Comparison of ENCODE assay signal across 10 mouse cellular contexts in the genomic region with DNA sequence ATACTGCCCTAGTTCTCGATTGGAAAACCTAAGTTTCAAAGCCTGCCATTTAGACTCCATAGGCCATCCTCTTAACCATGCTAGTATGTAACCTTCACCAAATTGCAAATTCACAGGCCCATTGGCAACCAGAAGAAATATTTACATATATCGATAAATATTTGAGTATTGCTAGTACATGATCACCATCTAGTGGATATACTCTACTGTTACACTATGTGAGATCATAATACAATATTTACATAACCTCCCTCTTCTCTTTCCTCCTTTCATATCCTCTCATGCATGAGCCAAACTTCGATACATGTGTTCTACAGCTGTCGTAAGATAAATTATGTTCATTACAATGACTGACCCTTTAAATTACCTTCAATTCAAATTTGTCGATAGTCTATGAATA. TPM values are rescaled to one million over a fixed set of nuclear protein-coding genes. Genes with fewer than 3 reads are reported as not detected.
DNase-seq lines count a peak whose midpoint lies in the region; ATAC-seq and TF ChIP-seq lines count a peak whose summit lies in the region.
"Had no signal": no experiment of that assay in that cellular context is flagged by ENCODE, and none has a peak within 500 bp of the region (broad histone marks: within the 10 kb centered on the region; RNA-seq: fewer than 3 reads in every experiment).

No protein-coding gene starts in this region.

- H3K9me3 ChIP-seq in midbrain, embryonic 11.5 days (ENCODE audit: control insufficient read depth, low read length): no peaks in the 10 kb centered on the region
- H3K9me3 ChIP-seq in midbrain, embryonic 10.5 days (replicated peaks): no peaks in the 10 kb centered on the region
- H3K9me3 ChIP-seq in liver, embryonic 14.5 days (ENCODE audit: control insufficient read depth, low read length): no peaks in the 10 kb centered on the region
- H3K9me3 ChIP-seq in stomach, embryonic 16.5 days (replicated peaks; ENCODE audit: control insufficient read depth, low read length): no peaks in the 10 kb centered on the region
- H3K9me3 ChIP-seq: lung, embryonic 15.5 days had no signal

- H3K27me3 ChIP-seq in midbrain, embryonic 11.5 days (ENCODE audit: control insufficient read depth, insufficient read depth, low read length): no peaks in the 10 kb centered on the region
- no peaks in the 10 kb centered on the region for H3K27me3 ChIP-seq in midbrain, embryonic 10.5 days (ENCODE audit: low read depth, poor library complexity, severe bottlenecking)
- no peaks in the 10 kb centered on the region for H3K27me3 ChIP-seq in liver, embryonic 14.5 days (ENCODE audit: control insufficient read depth, insufficient read depth, low read length)
- H3K27me3 ChIP-seq in stomach, embryonic 16.5 days (ENCODE audit: control insufficient read depth, insufficient read depth, low read length): no peaks in the 10 kb centered on the region
- H3K27me3 ChIP-seq: lung, embryonic 15.5 days had no signal

- H3K9ac ChIP-seq in midbrain, embryonic 11.5 days (ENCODE audit: low read length): no peak overlapping the region
- peak overlapping the region; percentile 77 for H3K9ac ChIP-seq in liver, embryonic 14.5 days (replicated peaks)
- H3K9ac ChIP-seq in stomach, embryonic 16.5 days (ENCODE audit: low read length): no peak overlapping the region
- H3K9ac ChIP-seq: lung, embryonic 15.5 days had no signal

- no peak overlapping the region for H3K27ac ChIP-seq in midbrain, embryonic 11.5 days (ENCODE audit: low read depth, low read length)
- no peak overlapping the region for H3K27ac ChIP-seq in midbrain, embryonic 10.5 days (replicated peaks)
- H3K27ac ChIP-seq in liver, embryonic 14.5 days: peak overlapping the region; percentile 98
- H3K27ac ChIP-seq in stomach, embryonic 16.5 days (ENCODE audit: low read length): no peak overlapping the region
- H3K27ac ChIP-seq: lung, embryonic 15.5 days had no signal

- WGBS in midbrain, embryonic 11.5 days: 75% methylated on average over 5 of the region's 5 CpGs
- WGBS in midbrain, embryonic 10.5 days: 85% methylated on average over 5 of the region's 5 CpGs
- 41% methylated on average over 5 of the region's 5 CpGs for WGBS in liver, embryonic 14.5 days (ENCODE audit: insufficient replicate concordance)
- WGBS in stomach, embryonic 16.5 days: 42% methylated on average over 5 of the region's 5 CpGs

- H3K4me2 ChIP-seq in midbrain, embryonic 11.5 days: no peak overlapping the region
- H3K4me2 ChIP-seq in liver, embryonic 14.5 days (ENCODE audit: low read depth): peak overlapping the region; percentile 81
- H3K4me2 ChIP-seq in stomach, embryonic 16.5 days (ENCODE audit: low read depth, low read length): no peak overlapping the region
- H3K4me2 ChIP-seq: lung, embryonic 15.5 days had no signal

- 0 out of 2 replicates have a peak, but pooled peaks have one; percentile 38 for ATAC-seq in midbrain, embryonic 11.5 days (ENCODE audit: low FRiP score)
- ATAC-seq in erythroblast, adult 5-6 weeks (replicated peaks; ENCODE audit: low FRiP score, poor library complexity, severe bottlenecking): peak; percentile 70
- ATAC-seq in liver, embryonic 14.5 days (ENCODE audit: insufficient read depth): peak; percentile 10; the same call in 1 of the 2 replicates
- ATAC-seq in stomach, embryonic 16.5 days (ENCODE audit: insufficient read depth, low FRiP score): peak; percentile 56; the same call in 1 of the 2 replicates

- peak; percentile 60; the same call in 1 of the 2 replicates for TF ChIP-seq EP300 in liver, embryonic 14.5 days (IDR thresholded peaks at IDR 0.05; ENCODE audit: low read depth)

- H3K4me1 ChIP-seq in midbrain, embryonic 11.5 days (ENCODE audit: control insufficient read depth, insufficient read depth, low read length): no peaks in the 10 kb centered on the region
- no peaks in the 10 kb centered on the region for H3K4me1 ChIP-seq in midbrain, embryonic 10.5 days
- peaks cover 84 to 86% of the 10 kb centered on the region in 2 experiments for H3K4me1 ChIP-seq in liver, embryonic 14.5 days (replicated peaks; ENCODE audit: control insufficient read depth in 2 of 2, insufficient read depth in 2 of 2, low read length in 1 of 2)
- H3K4me1 ChIP-seq in stomach, embryonic 16.5 days (ENCODE audit: control insufficient read depth, insufficient read depth, low read length): no peaks in the 10 kb centered on the region
- H3K4me1 ChIP-seq: lung, embryonic 15.5 days had no signal

- no peaks in the 10 kb centered on the region for H3K36me3 ChIP-seq in midbrain, embryonic 11.5 days (ENCODE audit: control insufficient read depth, insufficient read depth, low read length)
- H3K36me3 ChIP-seq in midbrain, embryonic 10.5 days: no peaks in the 10 kb centered on the region
- H3K36me3 ChIP-seq in liver, embryonic 14.5 days (replicated peaks; ENCODE audit: control insufficient read depth, insufficient read depth, low read depth): no peaks in the 10 kb centered on the region
- no peaks in the 10 kb centered on the region for H3K36me3 ChIP-seq in stomach, embryonic 16.5 days (ENCODE audit: control insufficient read depth, insufficient read depth, low read length)
- H3K36me3 ChIP-seq: lung, embryonic 15.5 days had no signal

- DNase-seq in midbrain, embryonic 11.5 days (ENCODE audit: low spot score, missing footprints): no peak
- DNase-seq in midbrain, embryonic 10.5 days (ENCODE audit: low spot score): no peak
- peak in 2 of 3 experiments; percentile 56 to 77 for DNase-seq in liver, embryonic 14.5 days (ENCODE audit: low read depth in 3 of 3, low spot score in 3 of 3)
- no peak for DNase-seq in testis, postnatal 10 days (ENCODE audit: low spot score)
- DNase-seq in gastrocnemius, adult 18-20 months (ENCODE audit: low spot score): no peak
- DNase-seq in layer of hippocampus, adult 9-11 months: no peak
- DNase-seq: gastrocnemius, postnatal 25 days had no signal

- H3K4me3 ChIP-seq in midbrain, embryonic 11.5 days (ENCODE audit: low read depth, low read length): no peak overlapping the region
- H3K4me3 ChIP-seq in midbrain, embryonic 10.5 days: no peak overlapping the region
- no peak overlapping the region for H3K4me3 ChIP-seq in liver, embryonic 14.5 days (ENCODE audit: insufficient read depth in 1 of 2, low read depth in 2 of 2, low read length in 2 of 2)
- H3K4me3 ChIP-seq in stomach, embryonic 16.5 days (replicated peaks; ENCODE audit: low read length): no peak overlapping the region
- H3K4me3 ChIP-seq: lung, embryonic 15.5 days had no signal

- TF ChIP-seq CTCF in liver, embryonic 14.5 days (IDR thresholded peaks at IDR 0.05; ENCODE audit: low read depth): peak; percentile 66

RNA-seq across cellular contexts. Expression of gene Cpox, which starts 7.1 kb away (rescaled TPM):
- polyA plus RNA-seq in midbrain, embryonic 11.5 days (2014; fragmentation: Nextera tagmentation; extraction: Ambion mirVana): 16.7 and 17.6 TPM in 2 replicates
- polyA plus RNA-seq in midbrain, embryonic 10.5 days (2016; fragmentation: Nextera tagmentation; extraction: Ambion mirVana): 20.6 and 24.1 TPM in 2 replicates
- 410 and 442 TPM in 2 replicates for total RNA-seq in erythroblast, adult 5-6 weeks (2015; ENCODE audit: low replicate concordance)
- total RNA-seq in erythroblast, adult 5-6 weeks (2017; ENCODE audit: low replicate concordance): 412 and 476 TPM in 2 replicates
- 207 and 272 TPM in 2 replicates for polyA plus RNA-seq in liver, embryonic 14.5 days (2012; rRNA removed)
- 326 and 386 TPM in 2 replicates for polyA plus RNA-seq in liver, embryonic 14.5 days (2014; fragmentation: Nextera tagmentation; extraction: Ambion mirVana)
- 40.4 and 41.1 TPM in 2 replicates for polyA plus RNA-seq in stomach, embryonic 16.5 days (2015; fragmentation: Nextera tagmentation; extraction: Ambion mirVana)
- 10 to 100 TPM; 20.2 to 20.7 TPM for total RNA-seq in gastrocnemius, adult 18-20 months (2021)

RNA-seq across cellular contexts. Expression of gene E330017A01Rik, which starts 24.5 kb away (rescaled TPM):
- polyA plus RNA-seq in midbrain, embryonic 11.5 days (2014; fragmentation: Nextera tagmentation; extraction: Ambion mirVana): not detected in 2 replicates
- polyA plus RNA-seq in midbrain, embryonic 10.5 days (2016; fragmentation: Nextera tagmentation; extraction: Ambion mirVana): not detected in 2 replicates
- total RNA-seq in erythroblast, adult 5-6 weeks (2015; ENCODE audit: low replicate concordance): not detected in 2 replicates
- total RNA-seq in erythroblast, adult 5-6 weeks (2017; ENCODE audit: low replicate concordance): not detected in 2 replicates
- not detected in 2 replicates for polyA plus RNA-seq in liver, embryonic 14.5 days (2012; rRNA removed)
- not detected in 2 replicates for polyA plus RNA-seq in liver, embryonic 14.5 days (2014; fragmentation: Nextera tagmentation; extraction: Ambion mirVana)
- polyA plus RNA-seq in stomach, embryonic 16.5 days (2015; fragmentation: Nextera tagmentation; extraction: Ambion mirVana): not detected in 2 replicates
- not detected for total RNA-seq in gastrocnemius, adult 18-20 months (2021)
- total RNA-seq: gastrocnemius, postnatal 25 days had no signal
- polyA plus RNA-seq: lung, embryonic 15.5 days had no signal

RNA-seq across cellular contexts. Expression of gene Gm813, which starts 46.2 kb away (rescaled TPM):
- polyA plus RNA-seq in midbrain, embryonic 11.5 days (2014; fragmentation: Nextera tagmentation; extraction: Ambion mirVana): not detected in 2 replicates
- not detected in 2 replicates for polyA plus RNA-seq in midbrain, embryonic 10.5 days (2016; fragmentation: Nextera tagmentation; extraction: Ambion mirVana)
- not detected in 2 replicates for total RNA-seq in erythroblast, adult 5-6 weeks (2015; ENCODE audit: low replicate concordance)
- not detected in 2 replicates for total RNA-seq in erythroblast, adult 5-6 weeks (2017; ENCODE audit: low replicate concordance)
- polyA plus RNA-seq in liver, embryonic 14.5 days (2012; rRNA removed): not detected in 2 replicates
- not detected in 2 replicates for polyA plus RNA-seq in liver, embryonic 14.5 days (2014; fragmentation: Nextera tagmentation; extraction: Ambion mirVana)
- polyA plus RNA-seq in stomach, embryonic 16.5 days (2015; fragmentation: Nextera tagmentation; extraction: Ambion mirVana): not detected in 2 replicates
- total RNA-seq in gastrocnemius, adult 18-20 months (2021): not detected
- total RNA-seq: gastrocnemius, postnatal 25 days had no signal
- polyA plus RNA-seq: lung, embryonic 15.5 days had no signal

RNA-seq across cellular contexts. Expression of gene Gpr15, which starts 55.8 kb away (rescaled TPM):
- 0.10 TPM in 1 of 2 replicates, not detected in the other for polyA plus RNA-seq in midbrain, embryonic 11.5 days (2014; fragmentation: Nextera tagmentation; extraction: Ambion mirVana)
- polyA plus RNA-seq in midbrain, embryonic 10.5 days (2016; fragmentation: Nextera tagmentation; extraction: Ambion mirVana): 0.09 TPM in 1 of 2 replicates, not detected in the other
- not detected in 2 replicates for total RNA-seq in erythroblast, adult 5-6 weeks (2015; ENCODE audit: low replicate concordance)
- total RNA-seq in erythroblast, adult 5-6 weeks (2017; ENCODE audit: low replicate concordance): not detected in 2 replicates
- polyA plus RNA-seq in liver, embryonic 14.5 days (2012; rRNA removed): 0.02 and 0.07 TPM in 2 replicates
- 0.08 and 0.14 TPM in 2 replicates for polyA plus RNA-seq in liver, embryonic 14.5 days (2014; fragmentation: Nextera tagmentation; extraction: Ambion mirVana)
- polyA plus RNA-seq in stomach, embryonic 16.5 days (2015; fragmentation: Nextera tagmentation; extraction: Ambion mirVana): 0.14 TPM in 1 of 2 replicates, not detected in the other
- not detected for total RNA-seq in gastrocnemius, adult 18-20 months (2021)
- total RNA-seq: gastrocnemius, postnatal 25 days had no signal

Comparison
In these comparisons a context has a peak if more than half of its experiments do, and no peak if none do; other contexts are left out.
1. ATAC-seq: peak in every context shown above with its lines; median percentile 70 in erythroblast, adult 5-6 weeks; 56 in stomach, embryonic 16.5 days; 38 in midbrain, embryonic 11.5 days; 10 in liver, embryonic 14.5 days.
2. DNase-seq: peak in liver, embryonic 14.5 days (2 of 3); none in midbrain, embryonic 11.5 days (single experiment), midbrain, embryonic 10.5 days (single experiment), testis, postnatal 10 days (single experiment), gastrocnemius, adult 18-20 months (single experiment) and layer of hippocampus, adult 9-11 months (single experiment).